Mouse (Mus musculus) spleen, adult 10 weeks (tissue): ENCODE measurements around the gene Lurap1. TPM values are rescaled to one million over a fixed set of nuclear protein-coding genes. Genes with fewer than 3 reads are reported as not detected.

Source experiments
- polyA plus RNA-seq: library from polyadenylated mRNA; stranded (reverse); fragments of 350-450 nt; fragmentation: Illumina TruSeq; extraction: RNeasy Lipid Tissue Mini Kit (QIAGEN cat#74804); gene quantifications from one replicate; pipeline ENCODE4 v1.2.3, GENCODE M21; 2015; ENCODE audit warnings: low replicate concordance; ENCODE audit not compliant: insufficient read depth

Lurap1 gene
- polyA plus RNA-seq = 3.5 TPM

GRCm38 (mm10) chr4:116151238-116151637 lies at the start of gene Lurap1:
Gene Lurap1 (minus strand): TSS chr4:116151338.

GRCm38 (mm10) chr4:116173072-116173471 lies 21.9 kb upstream of the Lurap1 start, which contains the start of the genes 1700042G07Rik and Gm49337:
Gene 1700042G07Rik (plus strand): TSS chr4:116173372.
Gene Gm49337 (plus strand): TSS chr4:116173384.

GRCm38 (mm10) chr4:116167404-116167803 lies 16.3 kb upstream of the Lurap1 start, which contains the start of gene Tspan1:
Gene Tspan1 (minus strand): TSS chr4:116167601.

GRCm38 (mm10) chr4:116123602-116124519 lies 27.3 kb downstream of the Lurap1 start, which contains the start of the genes Rad54l and Pomgnt1:
Gene Rad54l (minus strand): TSS chr4:116123690.
Gene Pomgnt1 (plus strand): TSS chr4:116123840.

Other genes with a start within 250 kb of the Lurap1 start
- not detected for gene Dmbx1, start 211.4 kb downstream of the Lurap1 start, polyA plus RNA-seq
- 23.8 TPM for gene Faah, start 133.4 kb downstream of the Lurap1 start, polyA plus RNA-seq
- 21.4 TPM for gene Nsun4, start 97.5 kb downstream of the Lurap1 start, polyA plus RNA-seq
- 789 TPM for gene Uqcrh, start 76.3 kb downstream of the Lurap1 start, polyA plus RNA-seq
- gene Lrrc41, start 76.1 kb downstream of the Lurap1 start, polyA plus RNA-seq = 11.7 TPM
- 7.1 TPM for gene Rad54l, start 27.6 kb downstream of the Lurap1 start, polyA plus RNA-seq
- 34.9 TPM for gene Pomgnt1, start 27.5 kb downstream of the Lurap1 start, polyA plus RNA-seq
- gene Tspan1, start 16.3 kb upstream of the Lurap1 start, polyA plus RNA-seq = not detected
- gene 1700042G07Rik, start 22.0 kb upstream of the Lurap1 start, polyA plus RNA-seq = not detected
- not detected for gene Gm49337, start 22.0 kb upstream of the Lurap1 start, polyA plus RNA-seq
- 7.0 TPM for gene Pik3r3, start 70.3 kb upstream of the Lurap1 start, polyA plus RNA-seq